Mouse (Mus musculus) thymus, adult 2 months (tissue): ENCODE measurements around the gene Ccdc30.

Source experiments
- CTCF ChIP-seq: fragments of 200-500 bp; IDR thresholded peaks from 2 replicates; pipeline ENCODE4 v1.5.1; 2012; ENCODE audit warnings: mild to moderate bottlenecking, control low read depth, low read length, moderate library complexity, borderline replicate concordance; ENCODE audit not compliant: control insufficient read depth, poor library complexity, insufficient read depth; ENCODE audit errors: extremely low read depth
- POLR2A ChIP-seq: fragments of 200-500 bp; IDR thresholded peaks from 2 replicates; pipeline ENCODE4 v1.6.1; 2012; ENCODE audit warnings: mild to moderate bottlenecking, low read length, control low read depth, moderate library complexity; ENCODE audit not compliant: control insufficient read depth, poor library complexity, insufficient read depth; ENCODE audit errors: extremely low read depth

DNA sequence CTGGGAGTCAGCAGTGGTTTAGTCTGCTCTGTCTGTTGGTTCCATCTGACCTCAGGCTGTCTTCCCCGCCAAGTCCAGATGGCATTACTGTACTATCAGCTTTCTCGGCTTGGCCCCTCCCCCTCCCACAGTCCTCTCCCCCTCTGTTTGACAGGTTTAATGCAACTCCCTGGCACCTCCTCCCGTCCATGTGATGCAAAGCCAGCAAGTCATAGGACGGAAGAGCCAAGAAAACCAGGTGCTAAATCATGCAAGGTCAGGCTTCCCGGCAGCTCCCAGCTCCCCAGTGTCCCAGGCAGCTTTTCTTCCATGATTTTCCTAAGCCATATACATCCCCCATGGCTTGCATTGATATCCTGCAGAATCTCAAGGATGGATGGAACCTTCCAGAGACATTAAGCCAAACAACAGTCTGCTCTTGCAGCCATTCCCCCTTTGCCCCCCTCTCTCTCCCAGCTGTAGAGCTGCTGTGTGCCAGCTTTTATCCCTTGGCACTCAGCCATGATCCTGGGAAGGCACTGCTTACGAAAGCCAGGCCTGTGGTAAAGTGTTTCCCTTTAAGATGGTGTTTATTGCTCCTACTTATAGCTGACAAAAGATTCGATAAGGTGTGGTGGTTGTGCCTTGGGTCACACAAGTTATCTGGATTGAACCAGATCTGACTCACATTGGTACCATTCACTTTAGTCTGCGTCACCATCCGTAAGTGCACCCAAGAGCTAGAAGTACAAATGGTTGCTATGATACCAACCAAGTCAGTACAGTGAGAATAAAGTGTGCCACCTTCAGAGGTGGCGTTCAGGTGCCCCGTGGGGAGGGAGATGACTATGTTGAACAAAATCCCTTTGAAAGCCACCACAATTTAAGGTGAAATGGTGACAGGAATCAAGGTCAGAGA lies 47.8 kb upstream of the Ccdc30 start:
- TF ChIP-seq POLR2A (no peak), CTCF (no peak)
